Mouse (Mus musculus): Measurements from ENCODE around the gene Morc3.

DNA sequence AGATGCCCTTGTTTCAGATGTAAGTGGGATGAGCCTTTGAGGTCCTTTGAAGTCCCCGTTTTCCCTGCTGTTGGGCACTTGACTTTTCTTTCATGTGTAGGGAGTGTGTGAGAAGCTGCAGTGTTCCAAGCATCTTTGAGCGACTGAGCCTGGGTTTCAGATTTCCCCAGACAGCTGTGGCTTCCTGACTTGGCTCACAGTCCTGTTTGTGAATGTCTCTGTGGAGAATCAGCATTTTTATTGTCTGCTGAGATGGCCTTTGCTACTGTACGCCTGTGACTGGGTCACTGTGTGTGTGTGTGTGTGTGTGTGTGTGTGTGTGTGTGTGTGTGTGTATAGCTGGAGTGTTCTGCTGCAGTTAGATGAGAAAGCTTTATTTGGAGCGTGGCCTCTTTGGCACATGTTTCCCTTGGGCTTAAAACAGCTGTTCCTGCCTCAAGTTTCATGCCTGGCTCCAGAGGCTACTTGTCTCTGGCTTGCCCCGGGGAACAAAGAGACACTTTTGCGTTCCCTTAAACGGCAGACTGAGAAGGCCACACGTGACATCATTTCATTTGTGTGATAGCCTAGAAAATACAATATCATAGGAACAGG is 23.9 kb upstream of the Morc3 start:
- TF ChIP-seq POLR2A (IDR thresholded peaks at IDR 0.05; ENCODE audit: borderline replicate concordance, control insufficient read depth, low read depth, low read length), result no peak
- no peak for TF ChIP-seq CTCF (IDR thresholded peaks at IDR 0.05; ENCODE audit: control insufficient read depth, insufficient read depth, low read length)
